Mouse (Mus musculus) hindlimb bud, embryonic 11.5 days (tissue): ENCODE measurements around the gene Avpi1.
A peak's percentile ranks its signal among the peaks of the same experiment; 100 is the strongest.
"Not testable (repeated sequence)": the region's sequence is repeated elsewhere in the genome, so short reads cannot be mapped to it uniquely, and the experiment has no call there.

Source experiments
- DNase-seq: peaks from one replicate; pipeline ENCODE4 v3.0.0-alpha.2; 2012; ENCODE audit warnings: low read depth, low spot score; ENCODE audit errors: extremely low spot score

Gene Avpi1

GRCm38 (mm10) chr19:42118142-42118541, 10.7 kb downstream of the Avpi1 start:
- no peak for DNase-seq

GRCm38 (mm10) chr19:42115783-42116335, 13.0 kb downstream of the Avpi1 start:
- DNase-seq: no peak

DNA sequence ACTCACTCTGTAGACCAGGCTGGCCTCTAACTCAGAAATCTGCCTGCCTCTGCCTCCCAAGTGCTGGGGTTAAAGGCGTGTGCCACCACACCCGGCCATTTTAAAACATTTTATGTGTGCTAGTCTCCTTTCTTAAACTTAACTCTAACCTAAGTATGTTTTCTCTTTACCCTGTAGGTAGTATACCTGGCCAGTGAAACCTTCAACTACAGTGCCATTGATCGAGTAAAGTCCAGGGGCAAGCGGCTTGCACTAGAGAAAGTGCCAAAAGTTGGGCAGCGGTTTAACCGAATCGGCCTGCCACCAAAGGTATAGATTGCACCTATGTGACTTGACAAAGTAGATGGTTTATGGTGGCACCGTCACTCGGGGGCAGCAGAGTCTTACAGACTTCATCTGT, 24.2 kb downstream of the Avpi1 start:
- DNase-seq: no peak

DNA sequence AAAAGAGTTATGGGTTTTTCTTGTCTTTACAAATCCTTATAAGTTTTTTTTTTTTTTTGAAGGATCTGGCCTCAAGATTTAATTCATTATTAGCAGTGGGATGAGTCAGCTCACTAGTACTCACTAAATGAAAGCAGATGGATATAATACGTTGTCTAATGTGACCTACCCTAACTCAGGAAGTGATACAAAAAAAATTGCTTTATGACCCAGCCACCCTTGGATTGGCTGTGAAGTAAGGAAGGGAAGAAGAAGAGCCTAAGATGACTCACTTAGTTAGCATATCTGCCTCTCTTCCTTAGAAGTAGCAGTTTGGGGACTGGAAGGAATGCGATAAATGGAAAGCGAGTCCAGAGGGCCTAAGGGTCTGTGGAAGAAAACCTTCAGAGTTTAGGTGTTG, 29.5 kb downstream of the Avpi1 start:
- no peak for DNase-seq

GRCm38 (mm10) chr19:42090637-42091141, 38.2 kb downstream of the Avpi1 start:
- no peak for DNase-seq

- DNase-seq: peak; percentile 93
Observed at GRCm38 (mm10) chr19:42089748-42090595, 38.9 kb downstream of the Avpi1 start, which contains the start of gene Pi4k2a. TSS of gene Pi4k2a (plus strand) at chr19:42090470.

DNA sequence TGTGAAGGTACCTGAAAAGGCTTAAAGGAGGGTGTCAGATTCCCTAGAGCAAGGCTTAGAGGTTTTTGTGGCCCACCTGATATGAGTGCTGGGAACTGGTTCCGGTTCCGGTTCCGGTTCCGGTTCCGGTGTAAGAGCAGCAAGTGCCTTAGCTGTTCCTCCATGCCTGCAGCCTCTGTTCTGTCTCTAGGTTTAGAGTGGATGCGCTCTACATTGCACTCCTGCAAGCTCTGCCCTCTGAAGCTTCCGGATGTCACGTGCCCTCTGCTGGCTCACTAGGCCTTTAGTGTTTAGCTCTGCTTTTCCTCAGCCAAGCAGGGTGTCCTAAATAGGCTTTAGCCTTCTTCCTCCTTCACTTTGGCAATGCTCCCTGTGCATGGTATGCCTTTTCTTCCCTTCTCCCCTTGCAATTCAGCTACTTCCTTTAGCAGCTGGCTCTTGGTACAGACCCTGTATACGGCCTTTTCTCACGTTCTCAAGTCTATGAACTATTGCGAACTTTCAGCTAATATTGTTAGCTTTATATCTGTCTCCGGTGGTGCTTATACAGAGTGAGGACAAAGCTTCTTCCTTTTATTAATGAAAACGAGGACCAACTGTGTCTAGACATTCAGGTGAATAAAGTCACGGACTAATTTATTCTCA, 39.6 kb downstream of the Avpi1 start:
- DNase-seq: no peak

DNA sequence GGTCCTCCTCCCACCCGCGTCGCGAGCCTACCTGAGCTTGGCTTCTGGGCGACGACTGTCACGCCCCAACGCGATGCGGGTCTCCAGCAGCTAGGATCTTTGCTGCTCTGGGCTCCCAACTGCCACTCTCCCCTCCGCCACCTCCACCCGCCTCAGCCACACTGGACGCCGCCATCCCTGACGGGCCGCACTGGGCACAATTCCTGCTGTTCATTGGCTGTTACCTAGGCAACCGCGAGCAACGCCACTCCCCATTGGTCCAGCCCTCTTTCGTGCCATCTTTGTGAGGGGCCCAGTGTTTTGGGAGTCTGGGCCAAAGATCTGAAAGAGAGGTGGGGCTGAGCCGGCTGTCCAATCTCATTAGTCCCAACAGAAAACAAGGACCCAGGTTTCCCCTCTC, 42.7 kb downstream of the Avpi1 start, which contains the start of gene Morn4:
Gene Morn4 (minus strand): TSS at position 192 of the 400 bp plus-strand sequence.
- peak; percentile 81 for DNase-seq

DNA sequence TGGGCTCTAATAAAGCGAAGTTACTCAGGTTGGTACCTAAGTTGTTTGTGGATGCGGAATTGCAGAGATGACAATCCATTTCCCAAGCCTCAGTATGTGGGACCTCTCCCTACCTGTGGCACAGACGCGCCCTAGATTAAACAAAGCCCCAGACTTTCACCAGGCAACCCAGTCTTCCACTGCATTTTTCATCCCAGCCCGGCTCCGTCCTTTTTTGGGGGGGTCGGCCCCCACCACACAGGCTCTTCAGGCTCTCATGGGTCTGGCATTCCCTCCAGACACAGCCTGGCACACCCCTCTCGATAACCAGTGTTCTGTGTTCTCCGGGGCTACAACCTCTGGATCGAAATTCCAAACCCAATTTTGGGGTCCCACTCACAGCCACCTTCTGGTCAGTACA, 43.2 kb downstream of the Avpi1 start:
- no peak for DNase-seq

DNA sequence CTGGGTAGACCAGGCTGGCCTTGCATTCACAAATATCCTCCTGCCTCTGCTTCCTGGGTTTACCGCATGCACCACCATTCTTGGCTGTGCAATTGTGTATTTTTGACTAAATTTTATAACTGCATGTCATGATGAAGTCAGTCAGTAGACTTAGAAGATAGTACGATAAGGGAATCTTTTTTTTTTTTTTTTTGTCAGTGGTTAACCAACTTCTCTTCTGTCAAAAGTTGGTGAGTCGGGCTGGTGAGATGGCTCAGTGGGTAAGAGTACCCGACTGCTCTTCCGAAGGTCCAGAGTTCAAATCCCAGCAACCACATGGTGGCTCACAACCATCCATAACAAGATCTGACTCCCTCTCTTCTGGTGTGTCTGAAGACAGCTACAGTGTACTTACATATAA, 47.2 kb downstream of the Avpi1 start:
- DNase-seq: not testable (repeated sequence)

- DNase-seq: no peak
Observed at GRCm38 (mm10) chr19:42080469-42080868, 48.4 kb downstream of the Avpi1 start.

GRCm38 (mm10) chr19:42079950-42080349, 48.9 kb downstream of the Avpi1 start:
- no peak for DNase-seq

DNA sequence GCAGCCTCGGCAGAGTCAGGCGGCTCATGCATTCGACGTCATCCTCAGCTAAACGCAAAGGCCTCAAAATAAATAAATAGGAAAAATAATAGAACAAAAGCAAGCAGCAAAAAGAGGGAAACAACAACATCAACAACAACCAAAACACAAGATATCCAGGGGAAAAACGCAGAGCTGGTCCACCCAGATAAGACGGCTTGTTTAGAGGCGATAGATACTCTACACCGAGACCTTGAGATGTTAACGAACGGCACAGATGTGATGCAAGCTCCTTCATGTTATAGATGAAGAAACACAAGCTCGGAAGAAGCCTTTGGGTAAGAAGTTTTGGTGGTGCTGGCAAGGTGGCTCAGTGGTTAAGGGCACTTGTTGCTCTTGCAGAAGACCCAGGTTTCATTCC, 49.9 kb downstream of the Avpi1 start:
- DNase-seq: no peak

DNA sequence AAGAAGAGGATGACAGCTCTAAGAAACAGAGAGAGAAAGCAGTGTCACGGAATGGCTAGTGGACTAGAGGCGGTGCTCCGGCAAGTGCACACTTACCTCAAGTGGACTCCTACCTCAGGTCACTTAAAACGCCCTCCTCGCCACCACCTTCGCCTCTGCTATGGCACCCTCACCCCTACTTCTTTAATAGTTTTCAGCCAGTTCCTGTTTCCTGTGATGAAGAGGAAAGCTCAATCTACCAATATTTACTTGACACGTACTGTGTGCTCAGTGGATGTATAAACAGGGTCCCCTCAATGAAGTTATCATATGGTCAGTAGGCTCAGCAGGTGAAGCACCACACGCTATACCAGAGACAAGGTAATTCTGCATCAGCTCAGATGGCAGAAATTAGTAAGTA, 50.3 kb downstream of the Avpi1 start:
- no peak for DNase-seq

DNA sequence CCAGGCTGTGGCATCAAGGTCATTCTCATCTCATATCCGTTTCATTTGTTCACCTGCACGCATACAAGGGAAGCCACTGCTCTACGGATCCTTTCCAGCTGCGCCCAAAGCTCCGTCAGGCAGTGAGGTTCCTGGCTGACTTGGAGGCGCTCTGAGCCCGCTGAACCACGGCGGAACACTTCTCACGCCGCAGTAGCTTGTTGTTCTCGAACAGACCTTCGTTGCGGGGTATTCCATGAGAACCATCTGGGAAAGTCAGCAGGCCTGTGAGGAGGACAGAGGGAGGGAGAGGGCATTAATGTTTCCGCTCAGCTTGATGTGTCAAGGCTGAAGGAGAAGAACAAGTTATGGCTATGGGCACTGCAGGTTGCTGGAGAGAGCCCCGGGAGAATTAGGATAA, 52.9 kb downstream of the Avpi1 start:
- no peak for DNase-seq

DNA sequence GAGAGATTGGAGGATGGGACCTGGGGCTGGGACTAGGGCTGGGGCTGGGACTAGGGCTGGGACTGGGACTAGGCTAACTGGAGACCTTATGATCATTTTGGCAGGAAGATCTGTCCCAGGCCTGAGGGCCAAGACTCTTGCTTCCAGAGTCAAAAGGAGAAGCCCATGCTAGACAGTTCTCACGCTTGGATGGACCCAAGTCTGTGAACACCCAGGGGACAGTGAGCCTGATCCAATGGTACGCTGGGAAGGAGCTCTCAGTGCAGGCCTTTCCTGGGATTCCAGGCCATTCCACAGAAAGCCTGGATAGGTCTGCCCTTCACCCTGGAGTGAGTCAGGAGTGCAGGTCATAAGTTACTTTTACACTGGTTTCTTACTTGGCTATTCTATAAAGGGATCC, 53.8 kb downstream of the Avpi1 start:
- no peak for DNase-seq
